In genomic region chr12:41182856-41183255, GRCm38 (mm10) we compare ENCODE assay signal across 20 mouse cellular contexts.
DNase-seq lines count a peak whose midpoint lies in the region; ATAC-seq lines count a peak whose summit lies in the region.
"Had no signal": no experiment of that assay in that cellular context is flagged by ENCODE, and none has a peak within 500 bp of the region (broad histone marks: within the 10 kb centered on the region; RNA-seq: fewer than 3 reads in every experiment).

No protein-coding gene starts in this region.

- no peaks in the 10 kb centered on the region for H3K36me3 ChIP-seq in splenic B cell, adult 2 months (ENCODE audit: control insufficient read depth, insufficient read depth, low read length, poor library complexity, severe bottlenecking)
- H3K36me3 ChIP-seq: embryonic facial prominence, embryonic 12.5 days; embryonic facial prominence, embryonic 15.5 days; forebrain, embryonic 15.5 days; hindbrain, embryonic 10.5 days had no signal

- H3K27me3 ChIP-seq in splenic B cell, adult 2 months (ENCODE audit: control insufficient read depth, insufficient read depth, low read length, poor library complexity, severe bottlenecking), result no peaks in the 10 kb centered on the region; the same call in 1 of the 2 replicates
- H3K27me3 ChIP-seq: embryonic facial prominence, embryonic 12.5 days; embryonic facial prominence, embryonic 15.5 days; forebrain, embryonic 15.5 days had no signal

- ATAC-seq in common myeloid progenitor, adult 5-6 weeks (replicated peaks; ENCODE audit: low read depth, poor library complexity, severe bottlenecking), result peak; percentile 90
- peak; percentile 43; the same call in 1 of the 2 replicates for ATAC-seq in megakaryocyte, adult 5-6 weeks (ENCODE audit: poor library complexity, severe bottlenecking)
- ATAC-seq: activated CD4-positive, CD25-positive, alpha-beta regulatory T cell, adult 4 months; forebrain, embryonic 15.5 days; hindbrain, postnatal 0 days; inflammation-experienced regulatory T-cells, adult 6 months had no signal

- DNase-seq in 416B (ENCODE audit: low read depth), result peak; percentile 55
- DNase-seq in splenic B cell, adult 2 months (ENCODE audit: low read depth, low spot score), result peak; percentile 9
- no peak for DNase-seq in layer of hippocampus, adult 11-12 months (ENCODE audit: low spot score)
- DNase-seq in adipocyte (ENCODE audit: low spot score), result no peak
- DNase-seq: adrenal gland, postnatal 10 days; adrenal gland, postnatal 36 days; cerebellum, adult 18-20 months; cerebellum, adult 9-10 months; cerebellum, postnatal 14 days; gastrocnemius, postnatal 25 days; heart, adult 11 months had no signal

Comparison
In these comparisons a context has a peak if more than half of its experiments do, and no peak if none do; other contexts are left out.
1. DNase-seq: peak in 416B (single experiment) and splenic B cell, adult 2 months (single experiment); none in layer of hippocampus, adult 11-12 months (single experiment) and adipocyte (single experiment).